Mouse (Mus musculus): Measurements from ENCODE around the gene Prune1.

GRCm38 (mm10) chr3:95218466-95219137 lies 63.3 kb downstream of the Prune1 start:
- TF ChIP-seq CTCF (IDR thresholded peaks at IDR 0.05; ENCODE audit: low read depth) (no peak), EP300 (IDR thresholded peaks at IDR 0.05; ENCODE audit: low read depth) (no peak)
